Mouse (Mus musculus): ENCODE data around the gene Defa2.
"Not testable (repeated sequence)": the region's sequence is repeated elsewhere in the genome, so short reads cannot be mapped to it uniquely, and the experiment has no call there.

Defa2 gene

DNA sequence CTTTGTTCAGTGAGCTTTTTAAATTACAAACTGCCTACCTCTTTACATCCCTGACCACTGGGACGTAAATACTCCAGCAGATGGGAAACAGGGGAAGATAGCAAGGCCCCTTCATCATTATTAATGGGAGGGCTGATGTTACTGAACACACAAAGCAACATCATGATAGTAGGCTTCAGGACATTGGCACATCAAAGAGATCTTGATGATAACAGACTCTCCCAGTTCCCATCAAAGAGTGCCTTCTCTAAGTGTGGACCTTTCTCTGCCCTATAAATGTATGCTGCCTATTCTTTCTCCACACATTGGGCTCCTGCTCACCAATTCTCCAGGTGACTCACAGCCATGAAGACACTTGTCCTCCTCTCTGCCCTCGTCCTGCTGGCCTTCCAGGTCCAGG, at the start of gene Defa2:
Defa2 (plus strand) TSS at position 301 of the 400 bp plus-strand sequence.
- DNase-seq, result not testable (repeated sequence)

DNA sequence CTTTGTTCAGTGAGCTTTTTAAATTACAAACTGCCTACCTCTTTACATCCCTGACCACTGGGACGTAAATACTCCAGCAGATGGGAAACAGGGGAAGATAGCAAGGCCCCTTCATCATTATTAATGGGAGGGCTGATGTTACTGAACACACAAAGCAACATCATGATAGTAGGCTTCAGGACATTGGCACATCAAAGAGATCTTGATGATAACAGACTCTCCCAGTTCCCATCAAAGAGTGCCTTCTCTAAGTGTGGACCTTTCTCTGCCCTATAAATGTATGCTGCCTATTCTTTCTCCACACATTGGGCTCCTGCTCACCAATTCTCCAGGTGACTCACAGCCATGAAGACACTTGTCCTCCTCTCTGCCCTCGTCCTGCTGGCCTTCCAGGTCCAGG, 13.2 kb downstream of the Defa2 start, which contains the start of gene Defa33:
Defa33 (plus strand) TSS at position 301 of the 400 bp plus-strand sequence.
- not testable (repeated sequence) for DNase-seq

DNA sequence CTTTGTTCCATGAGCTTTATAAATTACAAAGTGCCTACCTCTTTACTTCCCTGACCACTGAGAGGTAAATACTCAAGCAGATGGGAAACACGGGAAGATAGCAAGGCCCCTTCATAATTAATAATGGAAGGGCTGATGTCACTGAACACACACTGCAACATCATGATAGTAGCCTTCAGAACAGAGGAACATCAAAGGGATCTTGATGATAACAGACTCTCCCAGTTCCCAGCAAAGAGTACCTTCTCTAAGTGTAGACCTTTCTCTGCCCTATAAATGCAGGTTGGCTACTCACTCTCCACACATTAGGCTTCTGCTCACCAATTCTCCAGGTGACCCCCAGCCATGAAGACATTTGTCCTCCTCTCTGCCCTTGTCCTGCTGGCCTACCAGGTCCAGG, 48.8 kb downstream of the Defa2 start, which contains the start of gene Defa36:
Defa36 (plus strand) TSS at position 301 of the 400 bp plus-strand sequence.
- not testable (repeated sequence) for DNase-seq
